ENCODE assay signal across 8 mouse cellular contexts in the genomic region with DNA sequence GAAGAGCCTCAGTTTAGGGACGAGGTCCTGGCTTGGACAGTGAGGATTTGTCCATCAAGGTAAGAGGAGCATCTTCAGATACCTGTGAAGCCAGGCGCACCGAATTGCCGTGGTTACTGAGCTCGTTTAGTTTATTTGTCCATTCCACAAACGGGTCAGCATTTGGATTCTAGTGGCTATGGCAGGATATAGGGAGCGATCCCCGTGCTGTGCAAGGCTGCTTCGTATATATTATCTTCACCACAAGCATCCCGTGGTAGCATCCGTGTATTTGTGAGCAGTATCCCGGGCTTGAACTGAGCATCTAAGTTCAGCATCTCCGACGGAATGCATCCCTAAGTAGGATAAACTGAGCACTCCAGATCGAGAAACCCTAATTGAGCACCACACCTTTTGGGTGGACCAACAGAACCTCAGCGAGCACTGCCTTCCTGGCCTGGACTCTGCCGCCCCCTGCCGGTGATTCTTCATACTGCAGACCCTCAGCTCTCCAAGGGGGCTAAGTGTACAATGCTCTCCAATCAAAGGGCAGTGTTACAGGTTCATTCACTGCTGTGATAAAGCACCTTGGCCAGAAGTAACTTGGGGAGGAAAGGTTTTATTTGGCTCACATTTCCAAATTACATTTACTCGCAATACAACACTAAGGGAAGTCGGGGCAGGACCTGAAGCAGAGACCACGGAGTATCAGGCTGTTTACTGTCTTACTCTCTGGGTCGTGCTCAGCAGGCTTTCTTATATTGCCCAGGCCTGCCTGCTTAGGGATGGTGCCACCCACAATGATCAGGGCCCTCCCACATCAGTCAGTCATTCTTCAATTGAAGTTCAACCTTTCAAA.
DNase-seq lines count a peak whose midpoint lies in the region; ATAC-seq lines count a peak whose summit lies in the region.
"Had no signal": no experiment of that assay in that cellular context is flagged by ENCODE, and none has a peak within 500 bp of the region (broad histone marks: within the 10 kb centered on the region; RNA-seq: fewer than 3 reads in every experiment).

No protein-coding gene starts in this region.

- H3K27me3 ChIP-seq in midbrain, embryonic 12.5 days = peaks cover 4% of the 10 kb centered on the region; the same call in 1 of the 2 replicates

- DNase-seq in adrenal gland, adult 18-20 months (ENCODE audit: low spot score in 2 of 2) = peak; percentile 78 to 84
- peak; percentile 81 to 87 for DNase-seq in cerebellum, postnatal 4 days (ENCODE audit: low spot score in 2 of 2)
- peak; percentile 15 to 29 for DNase-seq in gastrocnemius, adult 8-10 months (ENCODE audit: low spot score in 2 of 2)
- DNase-seq in left cerebral cortex, adult 18-20 months (ENCODE audit: low spot score in 2 of 2) = peak; percentile 79 to 89
- peak; percentile 92 for DNase-seq in right cerebral cortex, postnatal 4 days

- WGBS in midbrain, embryonic 12.5 days = 51% methylated on average over 22 of the region's 22 CpGs

- no peak overlapping the region for H3K27ac ChIP-seq in midbrain, embryonic 12.5 days (replicated peaks)

- no peak overlapping the region for H3K4me3 ChIP-seq in midbrain, embryonic 12.5 days
- H3K4me3 ChIP-seq: megakaryocyte, embryonic 14.5 days had no signal

- no peak overlapping the region for H3K9ac ChIP-seq in midbrain, embryonic 12.5 days (replicated peaks)

- no peak overlapping the region for H3K4me2 ChIP-seq in midbrain, embryonic 12.5 days (replicated peaks)

- peak; percentile 54 for ATAC-seq in inflammation-experienced regulatory T-cells, adult 6 months
- peak; percentile 78 for ATAC-seq in midbrain, embryonic 12.5 days (ENCODE audit: low FRiP score, low read depth)

- no peaks in the 10 kb centered on the region for H3K36me3 ChIP-seq in midbrain, embryonic 12.5 days

- no peaks in the 10 kb centered on the region for H3K9me3 ChIP-seq in midbrain, embryonic 12.5 days

- no peaks in the 10 kb centered on the region for H3K4me1 ChIP-seq in midbrain, embryonic 12.5 days

Comparison
In these comparisons a context has a peak if more than half of its experiments do, and no peak if none do; other contexts are left out.
1. DNase-seq: peak in every context shown above with its lines; median percentile 92 in right cerebral cortex, postnatal 4 days; 84 in cerebellum, postnatal 4 days; 84 in left cerebral cortex, adult 18-20 months; 81 in adrenal gland, adult 18-20 months; 22 in gastrocnemius, adult 8-10 months.